Mouse (Mus musculus): Measurements from ENCODE around the gene Zdhhc14. TPM values are rescaled to one million over a fixed set of nuclear protein-coding genes. Genes with fewer than 3 reads are reported as not detected.

Gene Zdhhc14
- polyA plus RNA-seq, 1 experiment from 2014 or later = 9.4 TPM

- H3K27me3 ChIP-seq (ENCODE audit: control insufficient read depth, insufficient read depth, low read depth, low read length) = no peaks in the 10 kb centered on the region; the same call in 1 of the 2 replicates
- no peak for ATAC-seq
- WGBS = 65% methylated on average over 5 of the region's 5 CpGs
Measured at GRCm38 (mm10) chr17:5764270-5764669, 271.9 kb downstream of the Zdhhc14 start.

GRCm38 (mm10) chr17:5765746-5766145 is 273.4 kb downstream of the Zdhhc14 start:
- Histone ChIP-seq H3K4me1 (ENCODE audit: control insufficient read depth, insufficient read depth, low read length) (peaks cover 11% of the 10 kb centered on the region), H3K4me2 (ENCODE audit: low read length) (no peak overlapping the region), H3K9ac (ENCODE audit: low read depth, low read length) (no peak overlapping the region), H3K27me3 (ENCODE audit: control insufficient read depth, insufficient read depth, low read depth, low read length) (no peaks in the 10 kb centered on the region), H3K9me3 (replicated peaks; ENCODE audit: control insufficient read depth, low read length, poor library complexity, severe bottlenecking) (no peaks in the 10 kb centered on the region), H3K36me3 (ENCODE audit: control insufficient read depth, insufficient read depth, low read length) (no peaks in the 10 kb centered on the region), H3K27ac (ENCODE audit: low read length) (no peak overlapping the region), H3K4me3 (ENCODE audit: low read depth, low read length) (no peak overlapping the region)
- no peak for ATAC-seq
- 77% methylated on average over 4 of the region's 4 CpGs for WGBS

More at GRCm38 (mm10) chr17:5764270-5764669, 271.9 kb downstream of the Zdhhc14 start:
- no peak overlapping the region for H3K4me3 ChIP-seq (ENCODE audit: low read depth, low read length)
- no peaks in the 10 kb centered on the region for H3K9me3 ChIP-seq (replicated peaks; ENCODE audit: control insufficient read depth, low read length, poor library complexity, severe bottlenecking)
- H3K4me2 ChIP-seq (ENCODE audit: low read length) = no peak overlapping the region
- no peaks in the 10 kb centered on the region for H3K36me3 ChIP-seq (ENCODE audit: control insufficient read depth, insufficient read depth, low read length)
- H3K27ac ChIP-seq (ENCODE audit: low read length) = no peak overlapping the region
- H3K9ac ChIP-seq (ENCODE audit: low read depth, low read length) = no peak overlapping the region
- H3K4me1 ChIP-seq (ENCODE audit: control insufficient read depth, insufficient read depth, low read length) = no peaks in the 10 kb centered on the region

GRCm38 (mm10) chr17:5768164-5768705 is 275.9 kb downstream of the Zdhhc14 start:
- H3K27ac ChIP-seq (ENCODE audit: low read length) = no peak overlapping the region
- no peak overlapping the region for H3K9ac ChIP-seq (ENCODE audit: low read depth, low read length)
- peaks cover 11% of the 10 kb centered on the region for H3K4me1 ChIP-seq (ENCODE audit: control insufficient read depth, insufficient read depth, low read length)
- no peak for ATAC-seq
- 56% methylated on average over 6 of the region's 6 CpGs for WGBS
- H3K9me3 ChIP-seq (replicated peaks; ENCODE audit: control insufficient read depth, low read length, poor library complexity, severe bottlenecking) = no peaks in the 10 kb centered on the region
- no peak overlapping the region for H3K4me3 ChIP-seq (ENCODE audit: low read depth, low read length)
- no peaks in the 10 kb centered on the region for H3K36me3 ChIP-seq (ENCODE audit: control insufficient read depth, insufficient read depth, low read length)
- H3K4me2 ChIP-seq (ENCODE audit: low read length) = no peak overlapping the region
- no peaks in the 10 kb centered on the region for H3K27me3 ChIP-seq (ENCODE audit: control insufficient read depth, insufficient read depth, low read depth, low read length)

- Histone ChIP-seq H3K4me1 (ENCODE audit: control insufficient read depth, insufficient read depth, low read length) (peaks cover 11% of the 10 kb centered on the region), H3K4me2 (ENCODE audit: low read length) (no peak overlapping the region), H3K9me3 (replicated peaks; ENCODE audit: control insufficient read depth, low read length, poor library complexity, severe bottlenecking) (no peaks in the 10 kb centered on the region), H3K27ac (ENCODE audit: low read length) (no peak overlapping the region), H3K27me3 (ENCODE audit: control insufficient read depth, insufficient read depth, low read depth, low read length) (no peaks in the 10 kb centered on the region), H3K9ac (ENCODE audit: low read depth, low read length) (no peak overlapping the region), H3K36me3 (ENCODE audit: control insufficient read depth, insufficient read depth, low read length) (no peaks in the 10 kb centered on the region), H3K4me3 (ENCODE audit: low read depth, low read length) (no peak overlapping the region)
- 86% methylated on average over 9 of the region's 9 CpGs for WGBS
- no peak for ATAC-seq
Measured at GRCm38 (mm10) chr17:5768810-5769520, 276.6 kb downstream of the Zdhhc14 start.

GRCm38 (mm10) chr17:5769776-5770175 is 277.4 kb downstream of the Zdhhc14 start:
- 32% methylated on average over 7 of the region's 7 CpGs for WGBS
- H3K27ac ChIP-seq (ENCODE audit: low read length) = peak overlapping the region; percentile 74
- peak overlapping the region; percentile 75 for H3K4me2 ChIP-seq (ENCODE audit: low read length)
- H3K4me3 ChIP-seq (ENCODE audit: low read depth, low read length) = peak overlapping the region; percentile 35
- no peak for ATAC-seq
- no peaks in the 10 kb centered on the region for H3K27me3 ChIP-seq (ENCODE audit: control insufficient read depth, insufficient read depth, low read depth, low read length)
- H3K9me3 ChIP-seq (replicated peaks; ENCODE audit: control insufficient read depth, low read length, poor library complexity, severe bottlenecking) = no peaks in the 10 kb centered on the region
- peaks cover 11% of the 10 kb centered on the region for H3K4me1 ChIP-seq (ENCODE audit: control insufficient read depth, insufficient read depth, low read length)
- H3K9ac ChIP-seq (ENCODE audit: low read depth, low read length) = peak overlapping the region; percentile 55; the same call in 1 of the 2 replicates
- H3K36me3 ChIP-seq (ENCODE audit: control insufficient read depth, insufficient read depth, low read length) = no peaks in the 10 kb centered on the region

- H3K36me3 ChIP-seq (ENCODE audit: control insufficient read depth, insufficient read depth, low read length) = no peaks in the 10 kb centered on the region
- peak overlapping the region; percentile 75 for H3K4me2 ChIP-seq (ENCODE audit: low read length)
- H3K9ac ChIP-seq (ENCODE audit: low read depth, low read length) = peak overlapping the region; percentile 55
- 7% methylated on average over 22 of the region's 22 CpGs for WGBS
- peak; percentile 91 for ATAC-seq
- H3K4me3 ChIP-seq (ENCODE audit: low read depth, low read length) = peak overlapping the region; percentile 35
- H3K27me3 ChIP-seq (ENCODE audit: control insufficient read depth, insufficient read depth, low read depth, low read length) = no peaks in the 10 kb centered on the region
- peaks cover 11% of the 10 kb centered on the region for H3K4me1 ChIP-seq (ENCODE audit: control insufficient read depth, insufficient read depth, low read length)
- H3K27ac ChIP-seq (ENCODE audit: low read length) = peak overlapping the region; percentile 74
- no peaks in the 10 kb centered on the region for H3K9me3 ChIP-seq (replicated peaks; ENCODE audit: control insufficient read depth, low read length, poor library complexity, severe bottlenecking)
Measured at GRCm38 (mm10) chr17:5770265-5771249, 278.2 kb downstream of the Zdhhc14 start.

- H3K36me3 ChIP-seq (ENCODE audit: control insufficient read depth, insufficient read depth, low read length) = no peaks in the 10 kb centered on the region
- no peak overlapping the region for H3K4me2 ChIP-seq (ENCODE audit: low read length)
- WGBS = 76% methylated on average over 5 of the region's 5 CpGs
- no peak overlapping the region for H3K27ac ChIP-seq (ENCODE audit: low read length)
- no peaks in the 10 kb centered on the region for H3K27me3 ChIP-seq (ENCODE audit: control insufficient read depth, insufficient read depth, low read depth, low read length)
- no peaks in the 10 kb centered on the region for H3K4me1 ChIP-seq (ENCODE audit: control insufficient read depth, insufficient read depth, low read length)
- no peak for ATAC-seq
- no peak overlapping the region for H3K9ac ChIP-seq (ENCODE audit: low read depth, low read length)
- H3K9me3 ChIP-seq (replicated peaks; ENCODE audit: control insufficient read depth, low read length, poor library complexity, severe bottlenecking) = no peaks in the 10 kb centered on the region
- H3K4me3 ChIP-seq (ENCODE audit: low read depth, low read length) = no peak overlapping the region
Measured at GRCm38 (mm10) chr17:5780213-5780975, 288.0 kb downstream of the Zdhhc14 start.

- Histone ChIP-seq H3K4me2 (ENCODE audit: low read length) (no peak overlapping the region), H3K27me3 (ENCODE audit: control insufficient read depth, insufficient read depth, low read depth, low read length) (no peaks in the 10 kb centered on the region), H3K4me1 (ENCODE audit: control insufficient read depth, insufficient read depth, low read length) (no peaks in the 10 kb centered on the region), H3K4me3 (ENCODE audit: low read depth, low read length) (no peak overlapping the region), H3K9me3 (replicated peaks; ENCODE audit: control insufficient read depth, low read length, poor library complexity, severe bottlenecking) (0 out of 2 replicates have a peak, but pooled peaks cover 2% of the 10 kb centered on the region), H3K36me3 (ENCODE audit: control insufficient read depth, insufficient read depth, low read length) (no peaks in the 10 kb centered on the region), H3K9ac (ENCODE audit: low read depth, low read length) (no peak overlapping the region), H3K27ac (ENCODE audit: low read length) (no peak overlapping the region)
- WGBS = 54% methylated on average over 2 of the region's 2 CpGs
- ATAC-seq = no peak
Measured at GRCm38 (mm10) chr17:5785238-5785637, 292.9 kb downstream of the Zdhhc14 start.
